Mouse (Mus musculus) cerebellum, adult 2 months (tissue): ENCODE results near the gene Cldn7.

ENCODE experiments used
- CTCF ChIP-seq: fragments of 200-500 bp; IDR thresholded peaks from 2 replicates; pipeline ENCODE4 v1.5.1; 2011; ENCODE audit warnings: low read depth, mild to moderate bottlenecking, control low read depth, low read length, moderate library complexity, borderline replicate concordance; ENCODE audit not compliant: insufficient read depth
- POLR2A ChIP-seq: fragments of 200-500 bp; IDR thresholded peaks from 2 replicates; pipeline ENCODE4 v1.6.1; 2011; ENCODE audit warnings: low read length, control low read depth, borderline replicate concordance; ENCODE audit not compliant: insufficient read depth

DNA sequence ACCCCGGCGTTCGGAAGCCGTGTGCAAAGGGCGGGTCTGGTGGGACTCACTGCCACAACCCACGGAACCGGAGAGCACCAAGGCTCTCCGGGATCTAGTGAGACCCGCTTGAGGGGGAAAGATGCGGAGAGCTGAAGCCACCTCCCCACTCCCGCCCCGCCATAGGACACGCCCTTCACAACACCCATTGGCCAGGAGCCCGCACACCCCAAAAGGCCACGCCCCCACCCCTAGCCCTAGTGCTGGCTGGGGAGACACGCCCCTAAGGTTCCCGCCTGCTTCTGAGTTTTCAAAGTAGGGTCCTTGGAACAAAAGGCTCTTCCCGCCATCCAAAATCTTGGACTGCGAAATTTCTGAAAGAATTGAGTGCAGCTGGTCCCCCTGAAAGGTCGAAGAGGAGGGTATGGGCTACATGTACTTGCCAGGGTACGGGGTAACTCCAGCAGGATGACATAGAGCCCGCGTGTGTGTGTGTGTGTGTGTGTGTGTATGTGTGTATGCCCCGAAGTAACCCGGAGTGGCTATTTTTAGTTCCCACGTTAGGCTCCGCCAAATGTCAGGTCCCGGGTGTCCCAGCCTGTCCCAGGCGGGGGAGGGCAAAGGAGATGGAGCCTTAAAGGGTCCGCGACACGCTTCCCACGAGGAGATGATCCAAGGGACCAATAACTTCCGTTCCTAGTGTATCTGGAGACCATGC, 16.4 kb upstream of the Cldn7 start, which contains the start of gene Slc2a4:
- no peak for TF ChIP-seq CTCF
- no peak for TF ChIP-seq POLR2A
